ENCODE assay signal across 8 mouse cellular contexts in the genomic region with DNA sequence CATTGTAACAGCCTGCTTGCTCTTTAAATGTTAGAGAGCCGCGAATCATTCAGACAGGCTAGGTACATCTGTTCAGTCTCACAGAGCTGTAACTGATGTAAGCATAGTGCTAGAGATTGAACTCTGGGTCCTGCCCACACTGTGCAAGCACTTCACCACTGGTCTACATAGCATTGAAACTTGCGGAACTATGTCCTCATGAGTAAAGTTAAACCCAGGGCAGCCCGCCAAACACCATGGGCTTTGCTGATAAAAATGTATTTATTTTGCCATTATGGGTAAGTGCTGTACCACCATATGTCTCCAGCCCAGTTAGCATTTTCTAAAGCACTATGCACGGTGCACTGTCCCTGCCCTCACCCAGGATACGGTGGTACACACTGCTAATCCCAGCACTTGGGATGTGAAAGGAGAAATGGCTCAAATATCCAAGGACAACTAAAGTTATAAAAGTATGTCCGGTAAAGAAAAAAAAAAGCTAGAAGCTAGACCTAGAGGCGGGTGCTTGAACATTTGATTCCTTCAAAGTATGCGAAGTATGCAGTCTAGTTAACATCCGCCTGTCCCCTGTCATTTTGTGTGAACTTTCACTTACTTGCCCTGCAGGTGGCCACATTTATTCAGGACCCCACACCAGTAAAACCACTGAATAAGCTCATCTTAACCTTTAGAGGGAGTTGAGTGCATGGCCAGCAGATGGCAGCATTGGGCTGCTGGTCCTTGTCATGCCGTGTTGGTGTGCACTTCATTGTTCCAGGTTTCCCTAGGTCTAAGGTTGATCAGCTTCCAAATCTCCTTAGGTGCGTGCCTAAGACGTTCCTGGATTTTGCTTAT. TPM values are rescaled to one million over a fixed set of nuclear protein-coding genes. Genes with fewer than 3 reads are reported as not detected.
DNase-seq lines count a peak whose midpoint lies in the region; ATAC-seq and TF ChIP-seq lines count a peak whose summit lies in the region.

No protein-coding gene starts in this region.

- no peak overlapping the region for H3K4me3 ChIP-seq in hindbrain, embryonic 14.5 days (replicated peaks; ENCODE audit: low read length)

- H3K36me3 ChIP-seq in hindbrain, embryonic 14.5 days (replicated peaks; ENCODE audit: control insufficient read depth, insufficient read depth) = no peaks in the 10 kb centered on the region

- H3K9ac ChIP-seq in hindbrain, embryonic 14.5 days = no peak overlapping the region

- no peaks in the 10 kb centered on the region for H3K9me3 ChIP-seq in hindbrain, embryonic 14.5 days (ENCODE audit: control insufficient read depth, low read length)

- CTCF ChIA-PET in Patski (lab: Charles Lee) = interaction anchor here (0.6 to 8.5 kb wide), 39 partner anchors 10 to 177 kb away, joined by 3 to 127 read pairs (median 6); a partner anchor contains a TSS

- in situ Hi-C loops in Patski (cut with MboI; ENCODE audit: low pct_unique_long_range_greater_than_20kb) = loop anchor here (10.0 kb wide), 1 partner anchor 121 kb away; no protein-coding TSS in a partner anchor

- H3K27ac ChIP-seq in hindbrain, embryonic 14.5 days = no peak overlapping the region

- H3K27me3 ChIP-seq in Patski = no peaks in the 10 kb centered on the region
- H3K27me3 ChIP-seq in hindbrain, embryonic 14.5 days (ENCODE audit: control insufficient read depth, insufficient read depth, low read length) = no peaks in the 10 kb centered on the region

- no peaks in the 10 kb centered on the region; the same call in 1 of the 2 replicates for H3K4me1 ChIP-seq in hindbrain, embryonic 14.5 days (replicated peaks; ENCODE audit: control insufficient read depth, insufficient read depth, low read length)

- ATAC-seq in Patski = peak; percentile 85
- ATAC-seq in hindbrain, embryonic 14.5 days (ENCODE audit: low FRiP score) = peak; percentile 82

- peak; percentile 67 for DNase-seq in Patski (ENCODE audit: low read depth, low spot score)
- peak; percentile 88 to 92 for DNase-seq in cerebellum, postnatal 14 days
- DNase-seq in frontal cortex, postnatal 36 days (ENCODE audit: low spot score in 2 of 2) = peak; percentile 68 to 81
- DNase-seq in hindbrain, embryonic 14.5 days (ENCODE audit: low spot score) = peak; percentile 87
- peak; percentile 53 to 82 for DNase-seq in layer of hippocampus, postnatal 25 days (ENCODE audit: extremely low spot score in 1 of 2, low spot score in 1 of 2)
- peak; percentile 87 for DNase-seq in lung, postnatal 25 days (ENCODE audit: low spot score)
- peak; percentile 92 for DNase-seq in retina, postnatal 1 day
- peak; percentile 93 for DNase-seq in thymus, postnatal 4 days

- POLR2A ChIA-PET in Patski (lab: Charles Lee) = interaction anchor here (0.8 to 1.4 kb wide), 4 partner anchors 10 to 42 kb away, joined by 3 to 6 read pairs (median 4); a partner anchor contains a TSS

- 55% methylated on average over 13 of the region's 13 CpGs for WGBS in hindbrain, embryonic 14.5 days

- peak; percentile 94 for TF ChIP-seq CTCF in Patski (IDR thresholded peaks at IDR 0.05)

- H3K4me2 ChIP-seq in hindbrain, embryonic 14.5 days (replicated peaks) = no peak overlapping the region

RNA-seq across cellular contexts. Expression of a gene that starts 9.9 kb away (rescaled TPM):
- 36.1 TPM for polyA plus RNA-seq in Patski (2021)
- polyA plus RNA-seq in hindbrain, embryonic 14.5 days (2014; fragmentation: Nextera tagmentation; extraction: Ambion mirVana) = 38.3 and 39.4 TPM in 2 replicates
- 10 to 100 TPM; 60.2 to 60.5 TPM for total RNA-seq in layer of hippocampus, postnatal 25 days (2021)
